Mouse (Mus musculus) adrenal gland, adult (tissue): ENCODE measurements around the gene Adgrg2.

Experiments
- DNase-seq, 2 experiments: peaks; one replicate each; pipeline ENCODE4 v3.0.0; 2022 to 2023; ENCODE audit warnings: low spot score in 1 of 2; ENCODE audit not compliant: inconsistent age in 2 of 2

Gene Adgrg2

DNA sequence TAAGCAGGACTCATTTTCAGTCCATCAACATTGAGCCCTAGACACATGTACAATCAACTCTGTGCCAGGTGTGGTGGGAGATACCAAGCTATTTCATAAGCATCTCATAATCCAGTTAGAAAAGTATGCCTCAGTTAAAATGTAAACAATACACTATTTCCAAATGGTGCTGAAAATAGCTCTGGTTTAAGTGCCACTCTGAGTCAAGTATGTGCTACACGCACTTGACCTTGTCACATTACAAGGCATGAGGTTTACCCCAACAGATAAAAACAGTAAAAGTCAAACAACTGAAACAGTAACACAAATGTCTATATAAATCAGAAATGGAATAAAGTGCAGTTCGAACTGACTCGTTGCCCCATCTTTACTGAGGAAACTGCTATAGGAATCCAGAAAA lies 110.6 kb downstream of the Adgrg2 start:
- DNase-seq, result no peak

DNA sequence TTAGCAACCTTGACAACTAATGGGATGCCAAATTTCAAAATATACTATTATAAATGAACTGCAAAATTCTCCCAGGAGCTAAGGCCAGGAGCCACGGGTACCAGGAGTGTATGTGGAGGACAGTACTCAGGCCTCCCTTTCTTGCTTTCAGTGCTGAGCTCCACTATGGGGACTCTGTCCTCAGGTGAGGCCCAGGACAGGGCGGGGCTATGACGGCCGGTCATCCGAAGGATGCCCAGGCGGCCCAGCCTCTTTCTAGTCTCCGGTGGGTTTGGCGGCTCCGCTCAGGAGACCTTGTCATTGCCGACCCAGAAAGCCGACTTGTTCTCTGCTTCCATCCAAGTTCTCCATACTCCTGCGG lies 111.2 kb downstream of the Adgrg2 start:
- DNase-seq, result no peak

DNA sequence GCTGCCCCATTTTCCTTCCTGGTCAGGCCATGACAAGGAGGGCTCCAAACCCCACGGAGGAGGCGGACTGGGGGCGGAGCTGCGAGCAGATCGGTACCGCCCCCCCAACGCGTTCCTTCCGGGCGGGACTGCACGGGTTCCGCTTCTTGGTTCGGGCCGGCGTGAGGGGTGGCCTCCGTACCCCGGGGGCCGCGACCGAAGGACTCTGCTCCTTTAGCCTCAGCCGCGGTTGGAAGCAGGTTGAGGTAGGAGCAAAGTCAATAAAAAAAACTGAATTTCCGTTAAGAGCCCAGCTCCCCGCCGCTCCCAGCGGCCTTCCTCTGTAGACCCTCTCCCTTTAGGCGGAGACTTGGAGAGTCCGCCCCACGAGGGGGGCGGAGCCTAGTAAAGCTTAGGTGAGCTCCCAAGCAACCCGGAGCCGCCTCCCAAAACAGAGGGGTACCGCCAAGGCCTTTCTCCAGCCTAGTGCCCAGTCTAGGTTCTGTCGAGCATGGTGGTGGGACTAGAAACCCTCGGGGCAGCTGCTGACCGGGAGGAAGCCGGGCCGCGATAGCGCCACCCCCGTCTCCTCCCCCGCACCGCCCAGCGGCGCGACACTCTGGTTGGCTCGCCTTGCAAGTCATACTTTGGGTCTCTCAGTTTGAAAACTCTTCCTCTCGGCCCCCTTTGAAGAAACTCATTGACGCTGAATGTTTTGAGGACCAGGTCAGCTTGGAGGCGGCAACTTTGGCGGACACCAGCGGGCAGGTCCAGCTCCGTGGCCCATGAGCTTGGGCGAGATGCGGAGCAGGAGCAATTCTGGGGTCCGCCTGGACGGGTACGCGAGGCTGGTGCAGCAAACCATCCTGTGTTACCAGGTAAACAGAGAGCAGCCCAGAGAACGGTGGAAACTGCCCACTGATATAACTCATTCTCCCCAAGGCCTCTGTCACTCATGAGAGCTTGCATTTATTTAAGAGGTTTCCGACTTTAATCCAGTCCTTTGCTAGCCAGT lies 111.9 kb downstream of the Adgrg2 start, which contains the start of gene Phka2:
TSS of gene Phka2 (plus strand) at position 119 of the 994 bp plus-strand sequence.
- peak; percentile 87 to 95 for DNase-seq

DNA sequence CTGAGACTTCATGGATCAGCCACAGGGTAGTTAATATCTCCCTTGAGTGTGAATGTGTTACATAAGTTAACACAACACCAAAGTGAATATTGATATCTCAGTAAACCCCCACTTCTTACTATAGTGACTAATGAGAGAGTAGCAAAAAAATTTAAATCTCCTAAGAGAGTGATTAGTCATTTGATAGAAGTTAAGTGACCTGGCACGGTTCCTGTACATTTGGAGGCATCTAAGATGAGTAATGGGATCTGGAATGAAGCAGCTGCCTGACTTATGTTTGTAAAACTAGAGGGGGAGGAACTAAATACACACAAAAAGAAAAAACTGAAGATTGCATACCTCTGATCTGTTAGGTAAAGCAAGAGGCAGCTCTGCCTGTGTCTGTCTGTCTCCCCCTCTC lies 118.6 kb downstream of the Adgrg2 start:
- DNase-seq, result peak; percentile 10 to 71

DNA sequence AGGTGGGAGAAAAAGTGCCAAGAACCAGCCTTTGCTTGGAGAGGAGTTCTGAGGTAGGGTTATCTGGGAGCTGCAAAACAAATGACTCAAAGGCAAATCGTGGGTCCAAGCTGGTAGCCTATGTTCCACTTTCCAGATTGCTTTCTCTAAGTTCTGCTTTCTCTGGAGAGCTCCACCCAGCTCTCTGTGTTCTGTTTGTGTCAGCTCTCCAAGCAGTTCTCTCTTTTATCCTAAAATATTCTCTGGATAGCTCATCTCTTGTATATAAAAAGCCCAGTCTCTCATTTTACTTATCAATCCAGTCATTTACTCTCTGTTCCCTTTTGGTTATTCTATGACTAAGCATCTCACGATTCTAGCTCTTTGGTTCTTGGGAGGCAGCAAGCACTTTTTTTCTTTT lies 119.7 kb downstream of the Adgrg2 start:
- DNase-seq, result no peak

DNA sequence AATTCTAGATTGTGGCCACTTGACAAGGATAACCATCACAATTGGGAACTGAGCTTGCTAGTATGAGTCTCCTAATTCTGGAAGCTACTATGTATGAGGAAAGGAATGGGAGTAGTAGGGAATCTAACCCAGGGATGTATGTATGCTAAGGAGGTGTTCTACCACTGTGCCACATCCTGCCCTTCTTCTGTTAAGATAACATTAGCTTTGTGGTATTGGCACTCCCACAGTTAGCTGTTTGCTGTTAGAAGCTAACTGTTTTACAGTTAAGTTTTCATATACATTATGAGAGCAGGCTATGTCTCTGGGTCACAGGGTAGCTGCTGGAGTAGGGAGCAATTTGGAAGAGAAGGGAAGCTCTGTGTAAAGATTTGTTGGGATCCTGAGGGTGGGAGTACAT lies 125.5 kb downstream of the Adgrg2 start:
- no peak for DNase-seq

DNA sequence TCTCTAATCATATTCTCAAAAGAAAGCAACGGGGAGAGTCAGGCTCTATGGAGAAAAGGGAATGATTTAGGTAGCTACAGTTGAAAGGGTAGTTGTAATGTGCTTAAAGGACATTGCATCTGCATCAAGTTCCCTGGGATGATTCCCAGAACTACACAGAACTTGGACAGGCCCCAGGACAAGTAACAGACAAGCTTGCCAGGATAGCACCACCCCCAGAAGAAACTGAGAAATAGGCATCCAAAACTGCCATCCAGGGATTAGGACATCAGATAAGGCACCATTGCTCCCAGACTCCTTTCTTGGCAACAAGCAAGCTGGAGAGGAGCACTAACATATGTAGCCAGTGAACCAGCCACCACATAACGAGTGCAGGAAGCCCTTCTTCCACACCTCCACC lies 152.3 kb downstream of the Adgrg2 start:
- peak in 1 of 2 experiments; percentile 35 for DNase-seq
